ENCODE assay signal across 17 mouse cellular contexts in the genomic region with DNA sequence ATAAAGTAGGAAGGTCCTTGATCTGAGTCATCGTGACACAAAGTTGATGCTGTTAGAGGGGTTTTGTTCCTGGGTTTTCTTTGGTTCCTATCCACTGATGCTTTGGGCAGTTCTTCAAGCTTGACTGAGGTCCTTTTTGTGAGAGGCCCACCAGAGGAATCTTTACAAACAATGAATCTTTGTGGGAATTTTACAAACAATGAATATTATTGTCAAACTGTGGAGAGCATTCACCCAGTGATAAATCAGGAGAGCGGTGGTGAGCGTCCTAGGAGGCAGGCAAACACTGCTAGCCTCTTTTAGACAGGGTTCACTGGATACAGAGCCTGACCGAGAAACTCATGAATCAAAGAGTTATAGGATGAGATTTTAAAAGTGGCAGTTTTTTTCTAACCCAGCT.
"Had no signal": no experiment of that assay in that cellular context is flagged by ENCODE, and none has a peak within 500 bp of the region (broad histone marks: within the 10 kb centered on the region; RNA-seq: fewer than 3 reads in every experiment).

No protein-coding gene starts in this region.

- ATAC-seq: liver, embryonic 12.5 days had no signal

- H3K4me3 ChIP-seq: limb, embryonic 13.5 days; liver, embryonic 12.5 days; liver, embryonic 15.5 days; lung, embryonic 15.5 days; megakaryocyte, embryonic 14.5 days had no signal

- DNase-seq: kidney, adult 9 months; kidney, postnatal 14 days; kidney, postnatal 4 days; left cerebral cortex, postnatal 4 days; liver; lung, adult 18-20 months; lung, postnatal 10 days; lung, postnatal 36 days; midbrain, embryonic 14.5 days; thymus, adult 18-20 months; thymus, postnatal 36 days had no signal

- H3K9ac ChIP-seq: limb, embryonic 13.5 days; liver, embryonic 12.5 days; liver, embryonic 15.5 days; lung, embryonic 15.5 days had no signal

- H3K36me3 ChIP-seq: limb, embryonic 13.5 days; liver, embryonic 12.5 days; liver, embryonic 15.5 days; lung, embryonic 15.5 days had no signal

- H3K4me1 ChIP-seq: liver, embryonic 12.5 days; liver, embryonic 15.5 days; lung, embryonic 15.5 days; megakaryocyte, embryonic 14.5 days had no signal

- H3K27ac ChIP-seq: limb, embryonic 13.5 days; liver, embryonic 12.5 days; liver, embryonic 15.5 days; lung, embryonic 15.5 days had no signal

- H3K9me3 ChIP-seq: limb, embryonic 13.5 days; liver, embryonic 12.5 days; liver, embryonic 15.5 days; lung, embryonic 15.5 days had no signal

- H3K27me3 ChIP-seq: limb, embryonic 13.5 days; liver, embryonic 12.5 days; liver, embryonic 15.5 days; lung, embryonic 15.5 days; megakaryocyte, embryonic 14.5 days had no signal

- H3K4me2 ChIP-seq: limb, embryonic 13.5 days; liver, embryonic 12.5 days; liver, embryonic 15.5 days; lung, embryonic 15.5 days; midbrain, embryonic 11.5 days had no signal
